Mouse (Mus musculus): Measurements from ENCODE around the gene Ttk.

DNA sequence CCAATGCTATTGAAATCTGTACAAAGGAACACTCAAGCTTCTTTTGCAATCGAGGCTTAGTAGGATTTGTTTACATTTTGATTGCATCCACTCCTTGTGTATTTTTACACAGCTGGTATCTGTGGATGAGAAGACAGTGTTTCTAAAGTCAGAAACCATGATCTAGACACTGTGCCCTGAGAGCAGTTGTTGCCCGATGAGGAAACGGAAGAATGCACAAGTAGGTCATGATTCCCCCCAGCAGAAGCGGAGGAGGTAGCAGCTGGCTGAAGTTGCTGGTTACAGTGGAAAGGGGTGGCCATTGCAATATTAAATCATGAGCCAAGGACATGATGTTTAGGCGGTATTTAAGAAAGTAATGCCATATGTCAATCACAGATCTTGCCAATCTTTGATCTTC lies 53.7 kb downstream of the Ttk start:
- TF ChIP-seq BHLHE40 (IDR thresholded peaks at IDR 0.05; ENCODE audit: low read depth, low read length) (no peak), ZNF384 (IDR thresholded peaks at IDR 0.05; ENCODE audit: low read depth, low read length) (no peak), CTCF (conservative IDR thresholded peaks at IDR 0.05 in 1 of 2, IDR thresholded peaks at IDR 0.05 in 1 of 2; ENCODE audit: low read depth in 2 of 2, low read length in 2 of 2) (no peak), EP300 (IDR thresholded peaks at IDR 0.05; ENCODE audit: low read length) (no peak), POLR2A (IDR thresholded peaks at IDR 0.05; ENCODE audit: low read depth, low read length) (no peak), ELF1 (IDR thresholded peaks at IDR 0.05; ENCODE audit: low read depth, low read length) (no peak), MAZ (IDR thresholded peaks at IDR 0.05; ENCODE audit: low read depth, low read length) (no peak), MEF2A (IDR thresholded peaks at IDR 0.05; ENCODE audit: borderline replicate concordance, low read depth, low read length) (no peak)

Measured in CH12.LX (cell line).